In genomic region chr2:135929021-135929720, GRCm38 (mm10) we compare ENCODE assay signal across 17 mouse cellular contexts.
A peak's percentile ranks its signal among the peaks of the same experiment; 100 is the strongest.
DNase-seq lines count a peak whose midpoint lies in the region; ATAC-seq lines count a peak whose summit lies in the region.
"Had no signal": no experiment of that assay in that cellular context is flagged by ENCODE, and none has a peak within 500 bp of the region (broad histone marks: within the 10 kb centered on the region; RNA-seq: fewer than 3 reads in every experiment).

No protein-coding gene starts in this region.

- WGBS in forebrain, embryonic 16.5 days, result 63% methylated on average over 9 of the region's 9 CpGs
- WGBS in forebrain, embryonic 12.5 days, result 76% methylated on average over 9 of the region's 9 CpGs
- WGBS in neural tube, embryonic 15.5 days, result 75% methylated on average over 9 of the region's 9 CpGs

- ATAC-seq in forebrain, embryonic 16.5 days, result 0 out of 2 replicates have a peak, but pooled peaks have one; percentile 28
- ATAC-seq in forebrain, embryonic 12.5 days (ENCODE audit: low FRiP score), result no peak
- ATAC-seq in neural tube, embryonic 15.5 days (ENCODE audit: low FRiP score), result no peak
- ATAC-seq: inflammation-experienced regulatory T-cells, adult 6 months; midbrain, embryonic 16.5 days had no signal

- no peaks in the 10 kb centered on the region for H3K36me3 ChIP-seq in forebrain, embryonic 16.5 days (ENCODE audit: control insufficient read depth, insufficient read depth)
- peaks cover 5% of the 10 kb centered on the region; the same call in 1 of the 2 replicates for H3K36me3 ChIP-seq in forebrain, embryonic 12.5 days (replicated peaks)
- no peaks in the 10 kb centered on the region for H3K36me3 ChIP-seq in neural tube, embryonic 15.5 days
- H3K36me3 ChIP-seq: embryonic facial prominence, embryonic 15.5 days; lung, embryonic 15.5 days had no signal

- H3K4me2 ChIP-seq in forebrain, embryonic 16.5 days (ENCODE audit: low read length), result no peak overlapping the region
- no peak overlapping the region for H3K4me2 ChIP-seq in forebrain, embryonic 12.5 days
- H3K4me2 ChIP-seq in neural tube, embryonic 15.5 days, result no peak overlapping the region
- H3K4me2 ChIP-seq: embryonic facial prominence, embryonic 15.5 days; heart, embryonic 13.5 days; liver, embryonic 11.5 days; lung, embryonic 15.5 days; neural tube, embryonic 12.5 days had no signal

- H3K27me3 ChIP-seq in forebrain, embryonic 16.5 days (replicated peaks; ENCODE audit: control insufficient read depth, insufficient read depth, low read length), result no peaks in the 10 kb centered on the region
- H3K27me3 ChIP-seq in forebrain, embryonic 12.5 days, result no peaks in the 10 kb centered on the region
- H3K27me3 ChIP-seq in neural tube, embryonic 15.5 days (replicated peaks), result no peaks in the 10 kb centered on the region
- H3K27me3 ChIP-seq: embryonic facial prominence, embryonic 15.5 days; heart, embryonic 13.5 days; lung, embryonic 15.5 days; neural tube, embryonic 12.5 days had no signal

- no peak for DNase-seq in neural tube, embryonic 10.5 days (ENCODE audit: extremely low spot score, low spot score)
- DNase-seq in cerebellum, adult 8-10 months, result peak; percentile 69
- DNase-seq in thymus, postnatal 10 days (ENCODE audit: low spot score in 2 of 2), result no peak
- DNase-seq in right cerebral cortex, adult 18-20 months, result no peak
- DNase-seq: heart, postnatal 4 days; right cerebral cortex, postnatal 4 days; thymus, postnatal 25 days had no signal

- no peak overlapping the region for H3K4me3 ChIP-seq in forebrain, embryonic 16.5 days (replicated peaks; ENCODE audit: low read length)
- H3K4me3 ChIP-seq in forebrain, embryonic 12.5 days (replicated peaks), result no peak overlapping the region
- no peak overlapping the region for H3K4me3 ChIP-seq in neural tube, embryonic 15.5 days (replicated peaks)
- H3K4me3 ChIP-seq: embryonic facial prominence, embryonic 15.5 days; heart, embryonic 13.5 days; lung, embryonic 15.5 days; neural tube, embryonic 12.5 days had no signal

- H3K4me1 ChIP-seq in forebrain, embryonic 16.5 days (replicated peaks; ENCODE audit: control insufficient read depth, insufficient read depth, low read length), result no peaks in the 10 kb centered on the region
- peaks cover 12% of the 10 kb centered on the region; the same call in 1 of the 2 replicates for H3K4me1 ChIP-seq in forebrain, embryonic 12.5 days
- peaks cover 5% of the 10 kb centered on the region for H3K4me1 ChIP-seq in neural tube, embryonic 15.5 days
- H3K4me1 ChIP-seq: lung, embryonic 15.5 days; neural tube, embryonic 12.5 days had no signal

- H3K9ac ChIP-seq in forebrain, embryonic 16.5 days (replicated peaks; ENCODE audit: low read depth, low read length), result no peak overlapping the region
- no peak overlapping the region for H3K9ac ChIP-seq in forebrain, embryonic 12.5 days
- no peak overlapping the region for H3K9ac ChIP-seq in neural tube, embryonic 15.5 days (replicated peaks)
- H3K9ac ChIP-seq: embryonic facial prominence, embryonic 15.5 days; heart, embryonic 13.5 days; lung, embryonic 15.5 days; neural tube, embryonic 12.5 days had no signal

- H3K27ac ChIP-seq in forebrain, embryonic 16.5 days (ENCODE audit: low read length), result no peak overlapping the region
- H3K27ac ChIP-seq in forebrain, embryonic 12.5 days, result no peak overlapping the region
- 0 out of 2 replicates have a peak overlapping the region, but pooled peaks have one; percentile 28 for H3K27ac ChIP-seq in neural tube, embryonic 15.5 days (replicated peaks)
- H3K27ac ChIP-seq: embryonic facial prominence, embryonic 15.5 days; heart, embryonic 13.5 days; lung, embryonic 15.5 days; neural tube, embryonic 12.5 days had no signal

- no peaks in the 10 kb centered on the region for H3K9me3 ChIP-seq in forebrain, embryonic 16.5 days (ENCODE audit: control insufficient read depth, low read length)
- H3K9me3 ChIP-seq in forebrain, embryonic 12.5 days, result no peaks in the 10 kb centered on the region
- no peaks in the 10 kb centered on the region for H3K9me3 ChIP-seq in neural tube, embryonic 15.5 days (replicated peaks)
- H3K9me3 ChIP-seq: embryonic facial prominence, embryonic 15.5 days; heart, embryonic 13.5 days; lung, embryonic 15.5 days; neural tube, embryonic 12.5 days had no signal
